Mouse (Mus musculus) left cerebral cortex, adult 8-10 months (tissue): ENCODE results near the gene Syn2. TPM values are rescaled to one million over a fixed set of nuclear protein-coding genes. Genes with fewer than 3 reads are reported as not detected.

ENCODE experiments used
- DNase-seq, 2 experiments: peaks; one replicate each; pipeline ENCODE4 v3.0.0; 2022; ENCODE audit warnings: low spot score in 2 of 2
- total RNA-seq, 4 experiments: library from RNA; stranded (reverse); gene quantifications; 2 replicates each; pipeline ENCODE4 v1.2.4; 2022

The Syn2 gene
- total RNA-seq: 100 to 1,000 TPM; 393 to 448 (median 420) TPM

DNA sequence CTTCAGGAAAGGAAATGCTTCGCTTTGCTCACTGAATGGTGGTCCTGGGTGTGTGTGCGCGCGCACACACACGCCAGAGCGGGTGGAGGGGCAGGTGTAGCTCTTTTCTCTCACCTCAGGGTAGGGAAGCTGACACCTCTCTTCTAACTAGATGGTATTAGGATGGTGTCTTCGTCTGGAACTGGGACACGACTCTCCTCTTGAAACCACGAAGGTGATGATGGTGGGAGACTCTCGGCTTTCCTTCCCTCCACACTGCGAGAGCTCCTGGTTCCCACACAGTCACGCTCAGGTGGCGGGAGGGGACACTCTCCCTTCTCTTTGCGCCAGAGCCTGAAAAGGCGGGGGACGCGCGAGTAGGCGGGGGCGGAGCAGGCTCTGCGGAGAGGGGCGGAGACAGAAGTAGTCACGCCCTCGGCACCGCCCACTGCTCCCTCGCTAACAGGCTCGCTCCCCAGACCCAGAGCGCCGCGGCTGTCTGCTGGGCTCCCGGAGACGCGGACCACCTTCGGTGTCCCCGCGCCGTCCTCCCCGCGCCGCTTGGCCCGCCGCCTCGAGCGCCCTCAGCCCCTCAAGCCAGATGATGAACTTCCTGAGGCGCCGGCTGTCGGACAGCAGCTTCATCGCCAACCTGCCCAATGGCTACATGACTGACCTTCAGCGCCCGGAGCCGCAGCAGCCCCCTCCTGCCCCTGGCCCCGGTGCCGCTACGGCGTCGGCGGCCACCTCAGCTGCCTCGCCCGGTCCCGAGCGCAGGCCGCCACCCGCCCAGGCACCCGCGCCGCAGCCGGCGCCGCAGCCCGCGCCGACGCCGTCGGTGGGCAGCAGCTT is at the start of gene Syn2:
Syn2 (plus strand) TSS at position 402 of the 831 bp plus-strand sequence.
- DNase-seq: peak; percentile 82 to 92

DNA sequence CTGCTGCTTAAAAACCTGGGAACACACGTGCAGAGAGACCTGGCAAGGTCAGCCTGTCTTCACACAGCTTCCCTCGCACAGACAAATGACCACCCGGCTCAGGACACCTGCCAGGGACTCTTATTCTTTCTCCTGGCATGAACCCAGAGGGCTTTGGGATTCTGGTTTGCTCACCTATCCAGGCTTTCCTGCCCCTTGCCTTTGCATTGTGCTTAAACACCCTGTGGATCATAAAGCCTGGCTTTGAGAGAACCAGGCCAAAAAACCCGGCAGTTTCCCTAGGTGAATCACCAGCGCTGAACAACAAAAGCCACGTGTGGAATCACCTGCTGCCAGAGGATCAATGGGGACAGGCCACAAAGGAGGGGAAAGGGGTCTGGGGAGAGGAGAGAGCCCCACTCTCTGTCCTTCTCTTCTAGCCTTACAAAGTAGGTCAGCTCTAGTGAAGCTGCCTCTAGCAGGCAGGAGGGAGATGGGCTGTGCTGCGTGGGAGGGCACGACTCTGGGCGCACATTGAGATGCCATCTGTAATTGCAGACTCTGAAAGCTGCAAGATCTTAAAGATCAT is 49.3 kb upstream of the Syn2 start:
- DNase-seq: peak; percentile 53 to 92

DNA sequence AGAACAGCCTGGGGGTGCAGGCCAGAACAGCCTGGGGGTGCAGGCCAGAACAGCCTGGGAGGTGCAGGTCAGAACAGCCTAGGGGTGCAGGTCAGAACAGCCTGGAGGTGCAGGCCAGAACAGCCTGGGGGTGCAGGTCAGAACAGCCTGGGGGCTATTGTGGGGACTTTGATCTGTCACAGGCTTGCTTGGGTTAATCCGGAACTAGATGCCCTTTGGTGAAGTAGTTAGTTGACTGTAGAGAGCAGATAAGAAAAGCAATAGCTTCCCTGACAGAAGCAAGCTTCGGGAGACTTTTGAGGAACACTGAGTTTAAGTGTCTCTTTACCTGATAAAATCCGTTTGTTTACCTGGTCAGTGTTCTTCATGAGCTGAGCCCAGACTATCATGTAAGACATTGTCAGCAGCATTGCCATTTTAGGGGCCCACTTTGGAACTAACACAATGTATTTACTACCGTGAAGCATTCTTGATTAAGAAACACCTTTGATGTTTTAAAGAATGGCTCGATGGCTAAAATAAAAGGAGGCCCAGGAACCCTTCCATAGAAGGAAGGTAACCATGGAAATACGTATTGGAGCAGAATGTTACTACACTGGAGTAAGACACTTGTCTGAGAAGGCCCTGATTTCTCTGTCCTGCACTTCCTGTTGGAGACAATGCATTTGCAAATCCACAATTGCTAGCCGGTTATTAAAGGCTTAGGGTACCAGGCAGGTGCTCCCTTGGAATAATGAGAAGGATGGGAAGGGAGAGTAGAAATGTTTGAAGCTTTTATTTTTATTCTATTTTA is 46.2 kb upstream of the Syn2 start:
- no peak for DNase-seq

DNA sequence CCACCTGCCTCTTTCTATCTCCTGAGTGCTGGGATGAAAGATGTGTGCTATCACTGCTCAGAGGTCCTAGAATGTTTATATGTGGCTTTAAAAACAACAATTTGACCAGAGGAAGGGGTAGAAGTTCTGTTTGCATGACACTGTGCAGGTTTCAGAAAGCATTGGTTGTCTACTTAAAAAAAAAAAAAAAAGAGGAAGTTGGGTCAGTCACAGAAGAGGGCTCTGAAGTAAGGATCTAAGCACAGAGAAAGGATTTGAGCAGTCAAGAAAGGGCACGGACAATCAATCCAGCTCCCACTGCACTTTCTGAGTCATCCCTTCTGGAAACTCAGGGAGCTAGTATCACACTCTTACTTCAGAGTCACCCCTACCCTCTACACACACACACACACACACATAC is 43.0 kb upstream of the Syn2 start:
- DNase-seq: no peak

DNA sequence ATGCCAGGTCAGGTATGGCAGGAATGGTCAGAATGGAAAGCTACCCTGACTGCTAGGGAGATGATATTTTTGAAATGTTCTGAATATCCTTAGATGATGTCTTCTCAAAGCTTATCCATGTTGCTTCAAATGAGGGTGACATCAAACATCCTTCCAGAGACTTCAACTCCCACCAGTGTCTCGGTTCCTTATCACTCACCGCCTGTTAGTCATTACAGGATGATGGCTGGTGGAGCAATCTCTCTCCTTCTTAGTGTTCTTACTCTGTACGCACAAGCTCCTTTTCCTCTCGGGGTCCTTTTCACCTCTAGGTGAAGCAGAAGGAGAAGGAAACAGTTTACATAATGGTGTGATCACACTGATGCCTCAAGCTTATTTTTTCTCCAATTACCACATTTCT is 32.2 kb upstream of the Syn2 start:
- DNase-seq: no peak

DNA sequence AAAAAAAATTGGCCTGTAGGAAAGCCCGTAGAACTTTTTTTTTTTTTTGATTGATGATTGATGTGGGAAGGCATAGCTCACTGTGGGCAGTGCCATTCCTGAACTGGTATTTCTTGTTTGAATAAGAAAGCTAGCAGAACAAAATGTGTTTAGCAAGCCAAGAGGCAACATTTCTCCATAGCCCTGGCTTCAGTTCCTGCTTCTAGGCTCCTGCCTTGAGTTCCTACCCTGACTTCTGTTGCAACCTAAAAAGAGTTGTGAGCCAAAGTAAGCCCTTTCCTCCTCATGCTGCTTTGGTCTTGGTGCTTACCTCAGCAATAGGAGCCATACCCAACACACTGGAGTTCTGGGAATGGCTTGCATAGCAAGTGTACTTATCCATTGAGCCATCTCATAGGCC is 23.3 kb upstream of the Syn2 start:
- no peak for DNase-seq

DNA sequence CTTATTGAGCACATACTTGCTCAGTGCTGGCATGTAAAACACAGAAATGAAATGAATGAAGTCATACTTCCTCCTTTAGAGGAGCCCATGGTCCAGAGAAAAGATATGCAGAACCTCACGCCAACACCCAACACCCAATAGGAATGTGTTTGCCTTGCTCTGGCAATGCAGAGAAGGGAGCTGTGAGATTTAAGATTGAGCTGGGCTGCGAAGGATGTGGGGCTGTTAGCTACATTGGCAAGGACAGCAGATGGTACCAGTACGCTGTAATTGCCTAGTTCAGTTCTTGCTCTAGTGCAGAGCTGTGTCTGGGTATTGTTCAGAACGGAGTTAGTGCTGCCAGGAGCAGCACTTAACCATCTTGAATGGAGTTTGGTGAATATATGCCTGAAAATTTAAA is 12.5 kb upstream of the Syn2 start:
- DNase-seq: peak in 1 of 2 experiments; percentile 66

DNA sequence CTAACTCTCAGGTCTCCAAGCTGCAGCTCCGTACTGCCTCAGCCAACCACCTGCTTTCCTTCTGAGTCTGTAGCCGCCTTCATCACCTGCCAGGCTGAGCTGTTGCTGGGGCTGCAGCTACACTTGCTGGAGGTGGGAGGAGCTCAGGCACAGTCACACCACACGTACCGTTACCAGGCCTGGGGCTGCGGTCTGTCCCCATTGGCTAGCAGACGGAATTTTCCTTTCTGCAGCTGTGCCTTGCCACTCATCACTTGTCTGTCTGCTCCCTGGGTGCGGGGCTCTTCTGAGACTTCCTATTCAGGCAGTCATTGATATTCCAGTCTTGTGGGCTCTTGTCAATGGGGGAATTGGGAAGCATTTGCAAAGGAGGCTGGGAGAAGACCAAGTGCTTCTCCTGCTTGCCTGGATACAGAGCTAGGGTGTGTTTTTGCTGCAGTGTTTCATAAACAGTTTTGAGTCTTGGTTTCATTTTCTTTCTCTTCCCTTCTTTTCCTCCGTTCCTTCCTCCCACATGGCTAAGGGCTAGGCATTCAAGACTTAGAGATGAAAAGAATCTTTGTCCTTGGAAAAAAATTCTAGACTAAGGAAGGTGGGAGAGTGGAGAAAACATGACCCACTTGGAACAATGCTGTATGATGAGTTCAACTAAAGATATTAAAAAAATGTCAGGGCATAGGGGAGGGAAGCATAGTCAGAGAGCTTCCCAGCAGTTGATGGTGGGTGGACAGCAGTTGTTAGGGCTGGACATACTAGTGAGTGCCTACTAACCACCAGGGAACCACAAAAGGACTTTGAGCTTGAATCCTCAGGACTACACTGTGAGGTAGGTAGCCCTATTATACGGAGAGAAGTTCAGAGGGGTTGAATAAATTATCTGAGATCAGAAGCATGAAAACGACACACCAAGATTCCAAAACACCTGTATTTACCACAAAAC is 11.2 kb upstream of the Syn2 start:
- DNase-seq: peak; percentile 42 to 88

DNA sequence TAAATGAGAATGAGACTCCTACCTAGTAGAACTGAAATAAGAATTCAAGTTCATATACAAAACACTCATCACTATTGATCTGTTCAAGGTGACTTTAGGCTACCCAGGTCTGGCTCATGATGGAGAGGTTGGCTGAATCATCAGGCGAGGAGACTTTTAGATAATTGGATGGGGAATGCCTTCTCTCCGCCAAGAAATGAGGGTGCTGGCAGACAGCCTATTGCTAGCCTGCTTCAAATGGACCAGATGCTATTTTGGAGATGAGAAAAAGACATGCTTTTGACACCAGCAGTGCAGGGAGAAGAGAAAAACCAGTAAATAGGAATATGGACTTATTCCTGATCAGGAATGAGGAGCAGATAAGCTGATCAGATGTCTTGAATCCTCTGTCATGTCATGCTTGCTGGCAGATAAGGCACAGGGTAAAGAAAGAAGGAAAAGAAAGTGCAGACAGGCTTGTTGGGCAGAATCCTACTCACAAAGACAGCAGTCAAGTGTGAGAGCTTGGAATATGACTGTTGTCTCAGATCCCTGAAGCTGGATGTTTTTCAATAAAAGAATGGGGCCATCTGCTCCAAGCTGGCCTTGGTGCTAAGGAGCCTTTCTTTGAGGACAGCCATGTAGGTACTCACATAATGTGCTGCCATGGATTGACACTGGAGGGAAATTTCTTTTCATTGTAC is 9.9 kb upstream of the Syn2 start:
- DNase-seq: peak in 1 of 2 experiments; percentile 45

DNA sequence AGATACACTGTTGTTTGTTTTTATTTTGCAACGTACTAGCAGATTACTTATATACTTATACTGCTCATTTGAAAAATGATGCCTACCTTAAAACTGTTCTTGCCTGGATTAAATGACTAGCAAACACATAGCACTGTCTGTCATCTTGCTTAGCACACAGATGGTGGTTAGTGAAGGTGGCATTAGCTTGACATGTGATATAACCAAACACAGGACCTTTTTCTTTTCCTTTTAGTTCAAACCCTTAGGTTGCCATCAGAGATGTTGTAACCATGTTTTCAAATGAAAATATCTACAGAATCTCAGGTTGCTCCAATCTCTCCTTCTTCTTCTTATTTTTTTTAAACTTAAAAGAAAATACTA is 9.4 kb upstream of the Syn2 start:
- no peak for DNase-seq

DNA sequence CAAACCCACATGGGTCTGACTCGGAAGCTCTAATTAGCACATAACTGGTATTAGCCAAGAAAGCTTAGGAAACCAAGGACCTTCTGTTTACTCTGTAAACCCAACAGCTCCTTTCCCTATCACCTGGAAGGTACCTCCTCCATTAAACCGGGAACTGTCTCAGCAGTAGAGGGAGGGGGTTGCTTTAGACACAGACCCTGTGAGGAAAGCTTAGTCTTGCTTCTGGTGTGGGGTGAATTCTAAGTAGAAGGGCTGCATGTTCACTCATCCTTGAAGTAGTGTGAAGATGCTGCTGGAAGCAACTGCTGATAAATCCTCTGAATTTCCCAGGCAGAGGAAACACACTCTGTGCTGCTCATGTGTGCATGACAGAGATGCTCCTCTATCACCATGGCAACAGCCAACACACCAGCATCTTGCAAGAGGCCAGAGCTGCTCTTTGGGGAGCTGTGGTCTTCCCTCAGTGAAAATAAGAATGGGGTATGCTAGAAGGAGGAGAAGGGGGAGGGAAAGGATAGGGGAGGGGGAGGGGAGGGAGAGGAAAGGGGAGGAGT is 8.4 kb upstream of the Syn2 start:
- DNase-seq: peak in 1 of 2 experiments; percentile 76

DNA sequence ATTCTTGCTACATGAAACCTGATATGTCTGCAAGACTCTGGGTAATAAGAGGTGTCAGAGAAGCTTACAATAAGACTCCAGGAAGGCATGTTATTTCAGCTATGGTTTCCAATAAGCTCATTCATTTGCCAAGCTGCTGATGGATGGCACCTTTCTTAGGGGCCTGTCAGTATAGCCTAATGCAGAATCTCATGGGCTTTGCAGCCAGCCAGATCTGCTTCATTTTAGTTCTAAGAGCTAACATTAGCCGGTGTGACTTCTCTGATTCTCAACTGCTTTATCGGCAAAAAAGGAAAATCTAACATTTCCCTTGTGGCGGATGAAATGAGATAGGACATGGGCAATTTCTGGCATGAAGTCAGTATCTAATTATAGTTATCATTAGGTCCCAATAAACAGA is 7.9 kb upstream of the Syn2 start:
- DNase-seq: no peak

DNA sequence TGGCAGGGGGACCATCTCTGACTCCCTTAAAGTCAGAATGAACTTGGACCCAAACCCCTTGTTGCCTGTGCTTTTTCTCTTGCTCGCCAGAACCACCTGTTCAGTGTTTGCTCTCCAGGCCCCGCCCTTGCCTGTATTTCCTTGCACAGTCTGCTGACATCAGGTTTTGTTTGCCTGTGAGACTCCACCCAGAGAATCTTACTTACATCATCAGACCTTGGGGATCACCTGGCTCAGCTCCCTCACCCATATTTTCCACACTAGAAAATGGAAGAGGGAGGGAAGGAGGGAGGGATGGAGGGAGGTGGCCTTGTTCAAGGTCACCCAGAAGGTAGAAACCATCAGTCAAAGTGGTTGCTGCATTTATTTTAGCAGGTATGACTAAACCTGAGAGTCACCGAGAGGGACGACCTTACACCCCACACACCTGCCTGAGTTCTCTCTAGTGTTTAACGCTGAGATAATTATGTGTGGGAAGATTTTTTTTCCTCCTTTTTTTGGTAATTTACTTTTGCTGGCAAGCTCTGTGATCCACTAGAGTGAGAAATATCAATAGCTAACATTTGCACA is 7.4 kb upstream of the Syn2 start:
- DNase-seq: no peak

DNA sequence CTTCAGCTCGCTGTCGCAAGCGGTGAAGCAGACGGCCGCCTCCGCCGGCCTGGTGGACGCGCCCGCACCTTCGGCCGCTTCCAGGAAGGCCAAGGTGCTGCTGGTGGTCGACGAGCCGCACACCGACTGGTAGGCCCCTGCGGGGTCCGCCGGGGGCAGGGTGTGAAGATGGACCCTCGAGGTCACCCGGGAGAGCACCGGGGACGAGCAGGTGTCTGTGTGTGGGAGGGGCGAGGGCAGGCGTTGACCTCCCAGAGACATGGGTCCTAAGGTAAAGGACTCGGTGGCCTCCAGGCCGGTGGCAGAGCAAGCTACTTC is 589 bp downstream of the Syn2 start:
- peak in 1 of 2 experiments; percentile 36 for DNase-seq

DNA sequence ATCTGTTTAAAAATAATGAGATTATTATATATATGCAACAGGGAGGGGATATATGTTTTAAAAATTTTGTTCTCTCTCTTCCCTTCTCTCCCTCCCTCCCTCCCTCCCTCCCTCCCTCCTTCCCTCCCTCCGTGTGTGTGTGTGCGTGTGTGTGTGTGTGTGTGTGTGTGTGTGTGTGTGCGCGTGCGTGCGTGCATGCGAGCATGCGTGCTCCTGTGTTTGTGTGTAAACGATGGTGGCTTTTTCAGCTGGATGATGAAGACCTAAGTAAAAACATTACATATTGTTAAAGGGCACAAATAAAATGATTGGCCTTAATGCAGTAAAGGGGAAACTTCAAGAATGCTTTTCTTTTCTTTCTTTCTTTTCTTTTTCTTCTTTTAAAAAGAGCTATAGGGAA is 1.5 kb downstream of the Syn2 start:
- DNase-seq: no peak

DNA sequence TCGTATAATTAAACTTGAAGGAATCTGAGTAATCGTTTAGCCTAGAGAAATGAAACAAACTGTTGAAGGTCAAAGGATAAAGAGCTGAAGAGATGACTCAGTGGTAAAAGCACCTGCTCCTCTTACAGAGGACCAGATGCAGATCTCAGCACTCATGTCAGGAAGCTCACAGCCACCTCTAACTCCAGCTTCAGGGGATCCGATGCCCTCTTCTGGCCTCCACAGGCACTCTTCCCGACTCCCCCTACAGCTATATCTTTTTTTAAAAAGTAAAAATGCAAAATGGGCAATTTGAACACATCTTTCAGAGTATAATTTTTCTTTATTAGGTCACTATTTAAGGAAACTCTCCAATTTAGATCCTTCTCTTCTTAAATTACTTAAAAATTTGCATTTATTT is 6.7 kb downstream of the Syn2 start:
- no peak for DNase-seq

DNA sequence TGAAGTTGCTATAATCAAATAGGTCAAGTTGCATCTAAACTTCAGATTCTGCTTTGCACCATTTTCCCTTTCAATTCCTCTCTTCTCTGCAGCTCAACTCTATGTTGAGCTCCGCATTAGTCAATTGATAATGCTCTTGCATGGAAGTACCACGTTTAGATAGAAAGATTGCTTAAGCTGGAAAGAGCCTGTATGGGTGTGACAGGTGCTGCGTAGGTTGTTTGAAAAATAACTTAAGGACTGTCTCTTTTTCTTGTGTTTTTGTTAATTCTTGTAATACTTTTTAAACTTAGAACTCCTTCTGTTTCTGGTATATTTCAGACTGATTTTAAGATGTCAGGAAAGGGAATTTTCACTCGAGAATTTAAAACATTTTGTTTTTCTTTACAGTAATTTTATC is 26.5 kb downstream of the Syn2 start:
- DNase-seq: no peak

DNA sequence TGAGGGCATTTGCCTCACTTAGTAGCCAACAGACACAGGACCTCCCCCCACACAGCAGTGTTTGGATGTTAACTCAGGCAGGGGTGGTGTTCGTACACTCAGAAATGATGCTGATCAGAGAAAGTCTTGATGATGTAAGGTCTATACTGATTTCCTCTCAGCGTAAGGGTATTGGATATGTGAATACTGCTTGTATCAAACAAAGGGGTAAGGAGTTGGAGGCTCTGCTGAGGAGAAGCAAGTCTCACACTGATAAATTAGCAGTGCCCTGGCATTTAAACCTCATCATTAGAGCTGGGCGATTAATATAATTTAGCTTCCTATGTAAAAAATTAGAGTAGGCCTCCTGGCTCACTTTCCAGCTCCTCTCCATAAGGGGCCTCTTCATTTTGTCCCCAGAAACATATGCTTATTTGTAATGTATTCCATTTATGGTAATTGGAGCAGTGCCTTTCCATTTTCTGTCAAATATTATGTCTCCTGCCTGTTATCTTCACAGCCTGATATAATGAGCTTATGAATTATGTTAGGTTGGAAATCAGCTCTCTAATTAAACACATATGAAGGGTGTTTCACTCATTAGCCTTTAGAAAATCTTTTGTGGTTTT is 31.3 kb downstream of the Syn2 start:
- no peak for DNase-seq

DNA sequence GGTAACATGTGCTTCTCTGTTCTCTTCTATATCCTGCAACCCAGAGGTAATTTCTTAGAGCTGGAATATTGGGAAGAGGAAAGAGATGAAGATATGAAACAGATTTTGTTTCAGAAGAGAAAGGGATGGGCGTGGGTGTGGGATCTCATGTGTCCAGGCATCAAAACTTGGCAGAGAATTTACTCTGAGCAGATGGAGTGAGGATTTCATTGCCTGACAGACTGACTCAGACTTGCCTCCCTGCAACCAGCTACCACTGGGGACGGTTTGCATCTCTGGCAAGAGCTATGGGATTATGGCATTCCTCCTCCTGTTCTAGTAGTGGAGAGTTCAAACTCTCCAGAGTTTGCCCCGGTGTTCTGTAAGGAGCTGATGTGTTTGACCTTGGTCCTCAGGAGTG is 34.2 kb downstream of the Syn2 start:
- peak in 1 of 2 experiments; percentile 88 for DNase-seq

DNA sequence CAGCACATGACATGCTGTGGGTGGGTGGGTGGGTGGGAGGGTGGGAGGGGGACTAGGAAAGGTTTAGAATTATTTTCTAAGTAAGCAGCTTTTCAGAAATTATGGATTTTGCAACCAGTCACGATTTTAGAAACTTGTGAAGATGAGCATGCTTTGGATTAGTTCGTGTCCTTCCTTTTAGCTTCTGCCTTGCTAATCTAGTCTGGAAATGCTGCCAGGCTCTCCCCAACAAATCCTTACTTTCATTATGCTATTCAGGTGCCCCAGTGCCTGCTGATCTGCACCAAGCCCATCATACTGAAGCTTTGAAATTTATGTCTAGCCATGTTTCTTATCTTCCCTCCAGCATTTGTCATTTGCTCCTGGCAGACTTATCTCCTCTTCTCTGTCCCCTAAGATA is 34.8 kb downstream of the Syn2 start:
- no peak for DNase-seq
